Mouse (Mus musculus): ENCODE measurements around the gene Gm8909. TPM values are rescaled to one million over a fixed set of nuclear protein-coding genes. Genes with fewer than 3 reads are reported as not detected.
"Not testable (repeated sequence)": the region's sequence is repeated elsewhere in the genome, so short reads cannot be mapped to it uniquely, and the experiment has no call there.

Gm8909 gene
- total and polyA plus RNA-seq, 3 experiments, result 0.25 to 35.5 TPM; not detected in 1

- Histone ChIP-seq H3K79me2 (replicated peaks; ENCODE audit: control insufficient read depth, extremely low read depth, insufficient read depth, poor library complexity, severe bottlenecking) (no peaks in the 10 kb centered on the region), H3K27me3 (replicated peaks) (peaks cover 3% of the 10 kb centered on the region), H3K36me3 (replicated peaks in 1 of 2; ENCODE audit: control insufficient read depth in 1 of 2, insufficient read depth in 1 of 2, low read length in 1 of 2) (no peaks in the 10 kb centered on the region), H3K9ac (ENCODE audit: insufficient read depth, low read depth) (no peak overlapping the region), H3K4me1 (ENCODE audit: control insufficient read depth in 1 of 2, insufficient read depth in 2 of 2) (no peaks in the 10 kb centered on the region), H3K4me2 (ENCODE audit: insufficient read depth, low read depth, poor library complexity, severe bottlenecking) (no peak overlapping the region), H3K27ac (ENCODE audit: insufficient read depth, low read depth) (no peak overlapping the region), H3K9me3 (replicated peaks; ENCODE audit: low read length) (no peaks in the 10 kb centered on the region), H3K4me3 (replicated peaks in 1 of 3; ENCODE audit: low read depth in 2 of 3, low read length in 2 of 3, poor library complexity in 1 of 3) (no peak overlapping the region)
- DNase-seq (ENCODE audit: extremely low read depth), result no peak
- in situ Hi-C loops (cut with MboI; ENCODE audit: low pct_ligation_motif_present, low pct_unique_long_range_greater_than_20kb, low sequenced_read_pairs), result loop anchor here (10.0 kb wide), 1 partner anchor 60 kb away; no protein-coding TSS in a partner anchor
- TF ChIP-seq CHD2 (IDR thresholded peaks at IDR 0.05; ENCODE audit: low read length) (no peak), MYC (IDR thresholded peaks at IDR 0.05; ENCODE audit: low read depth, low read length) (no peak), MXI1 (IDR thresholded peaks at IDR 0.05; ENCODE audit: low read depth, low read length) (no peak), POLR2AphosphoS2 (IDR thresholded peaks at IDR 0.05; ENCODE audit: low read depth, low read length) (no peak), USF2 (conservative IDR thresholded peaks at IDR 0.05; ENCODE audit: low read depth, low read length) (no peak), UBTF (IDR thresholded peaks at IDR 0.05; ENCODE audit: low read depth, low read length) (no peak), ZC3H11A (IDR thresholded peaks at IDR 0.05; ENCODE audit: low read depth, low read length) (no peak), MEF2A (IDR thresholded peaks at IDR 0.05; ENCODE audit: borderline replicate concordance, low read depth, low read length) (no peak), TCF12 (IDR thresholded peaks at IDR 0.05; ENCODE audit: low read depth, low read length) (no peak), GABPA (IDR thresholded peaks at IDR 0.05; ENCODE audit: insufficient replicate concordance, low read depth, low read length) (no peak)
- dilution Hi-C loops (cut with MboI; ENCODE audit: extremely low pct_ligation_motif_present, extremely low pct_unique_long_range_greater_than_20kb, low sequenced_read_pairs), result no loop called here
Measured at GRCm38 (mm10) chr17:36154271-36155149, 13.8 kb downstream of the Gm8909 start.

GRCm38 (mm10) chr17:36151200-36151599 is 17.1 kb downstream of the Gm8909 start:
- H3K79me2 ChIP-seq (replicated peaks; ENCODE audit: control insufficient read depth, extremely low read depth, insufficient read depth, poor library complexity, severe bottlenecking); H3K4me3 ChIP-seq (replicated peaks in 1 of 3; ENCODE audit: low read depth in 2 of 3, low read length in 2 of 3, poor library complexity in 1 of 3); H3K4me1 ChIP-seq (ENCODE audit: control insufficient read depth in 1 of 2, insufficient read depth in 2 of 2); H3K9me3 ChIP-seq (replicated peaks; ENCODE audit: low read length); dilution Hi-C loops (cut with MboI; ENCODE audit: extremely low pct_ligation_motif_present, extremely low pct_unique_long_range_greater_than_20kb, low sequenced_read_pairs); DNase-seq (ENCODE audit: extremely low read depth); H3K9ac ChIP-seq (ENCODE audit: insufficient read depth, low read depth); H3K27me3 ChIP-seq (replicated peaks); H3K27ac ChIP-seq (ENCODE audit: insufficient read depth, low read depth); H3K4me2 ChIP-seq (ENCODE audit: insufficient read depth, low read depth, poor library complexity, severe bottlenecking); H3K36me3 ChIP-seq (replicated peaks in 1 of 2; ENCODE audit: control insufficient read depth in 1 of 2, insufficient read depth in 1 of 2, low read length in 1 of 2): not testable (repeated sequence)
- in situ Hi-C loops (cut with MboI; ENCODE audit: low pct_ligation_motif_present, low pct_unique_long_range_greater_than_20kb, low sequenced_read_pairs), result loop anchor here (10.0 kb wide), 1 partner anchor 56 kb away; no protein-coding TSS in a partner anchor

- H3K27ac ChIP-seq (ENCODE audit: insufficient read depth, low read depth); H3K27me3 ChIP-seq (replicated peaks); H3K36me3 ChIP-seq (replicated peaks in 1 of 2; ENCODE audit: control insufficient read depth in 1 of 2, insufficient read depth in 1 of 2, low read length in 1 of 2); H3K4me1 ChIP-seq (ENCODE audit: control insufficient read depth in 1 of 2, insufficient read depth in 2 of 2); in situ Hi-C loops (cut with MboI; ENCODE audit: low pct_ligation_motif_present, low pct_unique_long_range_greater_than_20kb, low sequenced_read_pairs); dilution Hi-C loops (cut with MboI; ENCODE audit: extremely low pct_ligation_motif_present, extremely low pct_unique_long_range_greater_than_20kb, low sequenced_read_pairs); H3K9ac ChIP-seq (ENCODE audit: insufficient read depth, low read depth); H3K79me2 ChIP-seq (replicated peaks; ENCODE audit: control insufficient read depth, extremely low read depth, insufficient read depth, poor library complexity, severe bottlenecking); H3K9me3 ChIP-seq (replicated peaks; ENCODE audit: low read length); H3K4me2 ChIP-seq (ENCODE audit: insufficient read depth, low read depth, poor library complexity, severe bottlenecking); H3K4me3 ChIP-seq (replicated peaks in 1 of 3; ENCODE audit: low read depth in 2 of 3, low read length in 2 of 3, poor library complexity in 1 of 3); DNase-seq (ENCODE audit: extremely low read depth): not testable (repeated sequence)
Measured at GRCm38 (mm10) chr17:36148468-36148867, 19.9 kb downstream of the Gm8909 start.

- H3K4me2 ChIP-seq (ENCODE audit: insufficient read depth, low read depth, poor library complexity, severe bottlenecking); H3K9me3 ChIP-seq (replicated peaks; ENCODE audit: low read length); H3K4me3 ChIP-seq (replicated peaks in 1 of 3; ENCODE audit: low read depth in 2 of 3, low read length in 2 of 3, poor library complexity in 1 of 3); H3K27ac ChIP-seq (ENCODE audit: insufficient read depth, low read depth); H3K4me1 ChIP-seq (ENCODE audit: control insufficient read depth in 1 of 2, insufficient read depth in 2 of 2); H3K27me3 ChIP-seq (replicated peaks); DNase-seq (ENCODE audit: extremely low read depth); dilution Hi-C loops (cut with MboI; ENCODE audit: extremely low pct_ligation_motif_present, extremely low pct_unique_long_range_greater_than_20kb, low sequenced_read_pairs); in situ Hi-C loops (cut with MboI; ENCODE audit: low pct_ligation_motif_present, low pct_unique_long_range_greater_than_20kb, low sequenced_read_pairs); H3K9ac ChIP-seq (ENCODE audit: insufficient read depth, low read depth); H3K79me2 ChIP-seq (replicated peaks; ENCODE audit: control insufficient read depth, extremely low read depth, insufficient read depth, poor library complexity, severe bottlenecking); H3K36me3 ChIP-seq (replicated peaks in 1 of 2; ENCODE audit: control insufficient read depth in 1 of 2, insufficient read depth in 1 of 2, low read length in 1 of 2): not testable (repeated sequence)
Measured at GRCm38 (mm10) chr17:36146937-36147336, 21.4 kb downstream of the Gm8909 start.

GRCm38 (mm10) chr17:36145861-36146156 is 22.5 kb downstream of the Gm8909 start:
- H3K9ac ChIP-seq (ENCODE audit: insufficient read depth, low read depth); in situ Hi-C loops (cut with MboI; ENCODE audit: low pct_ligation_motif_present, low pct_unique_long_range_greater_than_20kb, low sequenced_read_pairs); H3K9me3 ChIP-seq (replicated peaks; ENCODE audit: low read length); H3K36me3 ChIP-seq (replicated peaks in 1 of 2; ENCODE audit: control insufficient read depth in 1 of 2, insufficient read depth in 1 of 2, low read length in 1 of 2); H3K27me3 ChIP-seq (replicated peaks); dilution Hi-C loops (cut with MboI; ENCODE audit: extremely low pct_ligation_motif_present, extremely low pct_unique_long_range_greater_than_20kb, low sequenced_read_pairs); H3K27ac ChIP-seq (ENCODE audit: insufficient read depth, low read depth); H3K4me3 ChIP-seq (replicated peaks in 1 of 3; ENCODE audit: low read depth in 2 of 3, low read length in 2 of 3, poor library complexity in 1 of 3); H3K79me2 ChIP-seq (replicated peaks; ENCODE audit: control insufficient read depth, extremely low read depth, insufficient read depth, poor library complexity, severe bottlenecking); DNase-seq (ENCODE audit: extremely low read depth); H3K4me1 ChIP-seq (ENCODE audit: control insufficient read depth in 1 of 2, insufficient read depth in 2 of 2): not testable (repeated sequence)
- peak overlapping the region; percentile 29 for H3K4me2 ChIP-seq (ENCODE audit: insufficient read depth, low read depth, poor library complexity, severe bottlenecking)

Measured in CH12.LX (cell line).